Mouse (Mus musculus) G1E (cell line): ENCODE data around the gene Pdzd3. TPM values are rescaled to one million over a fixed set of nuclear protein-coding genes. Genes with fewer than 3 reads are reported as not detected.
A peak's percentile ranks its signal among the peaks of the same experiment; 100 is the strongest.

Experiments used
- ATAC-seq: 2 replicates; pipeline ENCODE4 v1.8.0; 2016; ENCODE audit warnings: mild to moderate bottlenecking; ENCODE audit not compliant: insufficient number of reproducible peaks, poor library complexity, low FRiP score, severe bottlenecking; ENCODE audit errors: extremely low read depth
- DNase-seq: peaks from one replicate; pipeline ENCODE4 v3.0.0; 2012; ENCODE audit warnings: low spot score
- H3K27me3 ChIP-seq: 2 replicates; pipeline ENCODE4 v1.6.1; 2012; ENCODE audit warnings: mild to moderate bottlenecking, low read length, inconsistent platforms; ENCODE audit not compliant: insufficient read depth
- H3K36me3 ChIP-seq: replicated peaks from 2 replicates; pipeline ENCODE3; 2012; ENCODE audit warnings: mild to moderate bottlenecking, inconsistent platforms
- H3K4me1 ChIP-seq: 2 replicates; pipeline ENCODE4 v1.6.1; 2012; ENCODE audit warnings: low read depth, low read length, inconsistent platforms, mixed read lengths; ENCODE audit not compliant: insufficient read depth
- H3K4me3 ChIP-seq: 2 replicates; pipeline ENCODE4 v1.5.1; 2012; ENCODE audit warnings: low read depth, mild to moderate bottlenecking, inconsistent platforms, low read length, moderate library complexity, mixed read lengths
- H3K9me3 ChIP-seq: replicated peaks from 2 replicates; pipeline ENCODE4 v1.6.1; 2012; ENCODE audit warnings: inconsistent platforms
- CTCF ChIP-seq: IDR thresholded peaks from 2 replicates; pipeline ENCODE4 v1.5.1; 2012; ENCODE audit warnings: low read depth, low read length, inconsistent platforms, mixed read lengths
- GATA1 ChIP-seq: IDR thresholded peaks from 2 replicates; pipeline ENCODE4 v1.6.1; 2012; ENCODE audit warnings: borderline replicate concordance, low read length, inconsistent platforms, mixed read lengths
- GATA2 ChIP-seq: IDR thresholded peaks from 2 replicates; pipeline ENCODE4 v1.6.1; 2012; ENCODE audit warnings: low read depth, low read length, inconsistent platforms, borderline replicate concordance
- POLR2AphosphoS5 ChIP-seq: IDR thresholded peaks from 2 replicates; pipeline ENCODE4 v1.6.1; 2012; ENCODE audit warnings: low read depth, low read length, inconsistent platforms; ENCODE audit not compliant: insufficient replicate concordance
- TAL1 ChIP-seq: conservative IDR thresholded peaks from 2 replicates; pipeline ENCODE4 v1.6.1; 2012; ENCODE audit warnings: low read depth, low read length, inconsistent platforms, mixed read lengths
- polyA plus RNA-seq: library from polyadenylated mRNA; stranded (reverse); fragments of >175 nt; gene quantifications from 2 replicates; pipeline ENCODE4 v1.2.3, GENCODE M21; 2012
- total RNA-seq, 2 experiments: library from RNA; stranded (forward) in 1 of 2; stranded (reverse) in 1 of 2; fragments of 200-1000 nt in 1 of 2; fragments of >200 nt in 1 of 2; fragmentation: Nextera tagmentation in 1 of 2; gene quantifications; 2 replicates each; pipeline ENCODE4 v1.2.3; 2014 to 2017

Pdzd3 gene
- total and polyA plus RNA-seq, 3 experiments, result not detected

GRCm38 (mm10) chr9:44286256-44286850, 35.1 kb upstream of the Pdzd3 start:
- Histone ChIP-seq H3K4me3 (peak overlapping the region; percentile 98; the same call in 1 of the 2 replicates), H3K4me1 (peaks cover 78% of the 10 kb centered on the region), H3K36me3 (peaks cover 54% of the 10 kb centered on the region), H3K27me3 (no peaks in the 10 kb centered on the region), H3K9me3 (peaks cover 7% of the 10 kb centered on the region)
- ATAC-seq (no peak), DNase-seq (no peak)
- TF ChIP-seq CTCF, result no peak
- TF ChIP-seq TAL1, result no peak
- no peak for TF ChIP-seq GATA1
- TF ChIP-seq POLR2AphosphoS5, result no peak
- no peak for TF ChIP-seq GATA2

GRCm38 (mm10) chr9:44283183-44283582, 31.9 kb upstream of the Pdzd3 start:
- peaks cover 62% of the 10 kb centered on the region for H3K4me1 ChIP-seq
- TF ChIP-seq POLR2AphosphoS5 (no peak), GATA1 (no peak), TAL1 (no peak), CTCF (no peak), GATA2 (no peak)
- ATAC-seq, result no peak
- no peaks in the 10 kb centered on the region for H3K9me3 ChIP-seq
- no peak overlapping the region for H3K4me3 ChIP-seq
- no peaks in the 10 kb centered on the region for H3K27me3 ChIP-seq
- no peak for DNase-seq
- peaks cover 72% of the 10 kb centered on the region for H3K36me3 ChIP-seq

- peaks cover 12% of the 10 kb centered on the region; the same call in 1 of the 2 replicates for H3K4me1 ChIP-seq
- TF ChIP-seq GATA2 (no peak), GATA1 (no peak), CTCF (no peak), POLR2AphosphoS5 (no peak), TAL1 (no peak)
- no peak for DNase-seq
- H3K9me3 ChIP-seq, result peaks cover 2% of the 10 kb centered on the region; the same call in 1 of the 2 replicates
- peaks cover 3% of the 10 kb centered on the region for H3K27me3 ChIP-seq
- H3K4me3 ChIP-seq, result no peak overlapping the region
- H3K36me3 ChIP-seq, result peaks cover 27% of the 10 kb centered on the region
- no peak for ATAC-seq
These were observed 18.7 kb upstream of the Pdzd3 start for GRCm38 (mm10) chr9:44269973-44270372.

- Histone ChIP-seq H3K36me3 (peaks cover 18% of the 10 kb centered on the region), H3K9me3 (peaks cover 2% of the 10 kb centered on the region; the same call in 1 of the 2 replicates), H3K4me3 (no peak overlapping the region), H3K27me3 (peaks cover 11% of the 10 kb centered on the region), H3K4me1 (peaks cover 11% of the 10 kb centered on the region; the same call in 1 of the 2 replicates)
- TF ChIP-seq CTCF (peak; percentile 42; the same call in 1 of the 2 replicates), GATA1 (no peak)
- ATAC-seq (no peak), DNase-seq (no peak)
These were observed 17.8 kb upstream of the Pdzd3 start for GRCm38 (mm10) chr9:44269077-44269476.

- no peak within 1 kb of the TSS for H3K4me3 ChIP-seq
- no peak for TF ChIP-seq POLR2AphosphoS5
- TF ChIP-seq CTCF, result no peak
- no peak for TF ChIP-seq GATA2
- TF ChIP-seq TAL1, result no peak
- no peak for TF ChIP-seq GATA1
- peaks cover 12% of the 10 kb centered on the region for H3K36me3 ChIP-seq
- DNase-seq, result no peak
- H3K9me3 ChIP-seq, result peaks cover 2% of the 10 kb centered on the region; the same call in 1 of the 2 replicates
- peaks cover 11% of the 10 kb centered on the region; the same call in 1 of the 2 replicates for H3K4me1 ChIP-seq
- ATAC-seq, result no peak
- peaks cover 18% of the 10 kb centered on the region for H3K27me3 ChIP-seq
These were observed 17.2 kb upstream of the Pdzd3 start, which contains the start of gene Nlrx1 for GRCm38 (mm10) chr9:44268432-44268831. Gene Nlrx1, minus strand, starts transcription at chr9:44268599.

GRCm38 (mm10) chr9:44268027-44268360, 16.7 kb upstream of the Pdzd3 start:
- ATAC-seq (no peak), DNase-seq (no peak)
- H3K4me1 ChIP-seq, result peaks cover 11% of the 10 kb centered on the region; the same call in 1 of the 2 replicates
- peaks cover 2% of the 10 kb centered on the region; the same call in 1 of the 2 replicates for H3K9me3 ChIP-seq
- H3K36me3 ChIP-seq, result peaks cover 7% of the 10 kb centered on the region
- TF ChIP-seq CTCF (no peak), POLR2AphosphoS5 (no peak), GATA1 (no peak), GATA2 (no peak), TAL1 (no peak)
- no peak overlapping the region for H3K4me3 ChIP-seq
- peaks cover 19% of the 10 kb centered on the region for H3K27me3 ChIP-seq
